11 mouse cellular contexts compared by ENCODE assay signal in the genomic region with DNA sequence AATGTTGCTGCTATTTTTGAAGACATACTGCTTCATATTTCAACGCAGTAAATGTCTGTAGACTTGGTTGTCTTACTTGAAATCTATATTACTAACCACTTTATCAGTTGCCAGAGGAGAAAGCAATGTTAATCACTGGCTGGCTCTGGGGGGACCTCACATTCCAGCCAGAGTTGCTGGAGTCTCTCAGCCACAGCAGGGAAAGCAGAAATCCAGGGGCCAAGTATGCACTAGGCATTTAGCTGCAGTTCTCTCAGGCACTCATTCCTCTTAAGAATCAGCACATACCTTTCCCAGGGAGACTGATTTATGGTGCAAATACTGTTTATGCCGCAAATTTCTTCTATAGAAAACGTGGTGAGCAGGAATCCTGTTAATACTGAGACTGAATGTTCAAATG.
DNase-seq lines count a peak whose midpoint lies in the region; ATAC-seq lines count a peak whose summit lies in the region.
"Had no signal": no experiment of that assay in that cellular context is flagged by ENCODE, and none has a peak within 500 bp of the region (broad histone marks: within the 10 kb centered on the region; RNA-seq: fewer than 3 reads in every experiment).

No protein-coding gene starts in this region.

- WGBS in heart, embryonic 11.5 days (ENCODE audit: insufficient replicate concordance), result 36% methylated on average over 3 of the region's 3 CpGs
- WGBS in kidney, embryonic 16.5 days, result 34% methylated on average over 3 of the region's 3 CpGs
- WGBS in forebrain, embryonic 11.5 days, result 29% methylated on average over 3 of the region's 3 CpGs

- H3K36me3 ChIP-seq in heart, embryonic 11.5 days (ENCODE audit: control insufficient read depth, insufficient read depth, low read length), result no peaks in the 10 kb centered on the region
- no peaks in the 10 kb centered on the region for H3K36me3 ChIP-seq in kidney, embryonic 16.5 days (ENCODE audit: insufficient read depth, low read length)
- H3K36me3 ChIP-seq in forebrain, embryonic 11.5 days (ENCODE audit: control insufficient read depth, insufficient read depth, low read length), result no peaks in the 10 kb centered on the region

- H3K9ac ChIP-seq in heart, embryonic 11.5 days (ENCODE audit: low read depth, low read length), result no peak overlapping the region
- H3K9ac ChIP-seq in kidney, embryonic 16.5 days (replicated peaks; ENCODE audit: low read length), result no peak overlapping the region
- H3K9ac ChIP-seq in forebrain, embryonic 11.5 days (ENCODE audit: low read length), result no peak overlapping the region; the same call in 1 of the 2 replicates

- H3K4me3 ChIP-seq in heart, embryonic 11.5 days (ENCODE audit: low read depth, low read length), result no peak overlapping the region
- H3K4me3 ChIP-seq in kidney, embryonic 16.5 days (ENCODE audit: low read length), result no peak overlapping the region
- no peak overlapping the region for H3K4me3 ChIP-seq in forebrain, embryonic 11.5 days (ENCODE audit: low read depth, low read length)

- H3K4me1 ChIP-seq in heart, embryonic 11.5 days (ENCODE audit: control insufficient read depth, insufficient read depth, low read length), result 0 out of 2 replicates have a peak, but pooled peaks cover 3% of the 10 kb centered on the region
- H3K4me1 ChIP-seq in kidney, embryonic 16.5 days (ENCODE audit: insufficient read depth, low read length), result peaks cover 15% of the 10 kb centered on the region; the same call in 1 of the 2 replicates
- no peaks in the 10 kb centered on the region; the same call in 1 of the 2 replicates for H3K4me1 ChIP-seq in forebrain, embryonic 11.5 days (replicated peaks; ENCODE audit: control insufficient read depth, insufficient read depth, low read length)

- H3K4me2 ChIP-seq in heart, embryonic 11.5 days, result no peak overlapping the region
- H3K4me2 ChIP-seq in kidney, embryonic 16.5 days (replicated peaks; ENCODE audit: low read depth, low read length), result no peak overlapping the region
- no peak overlapping the region for H3K4me2 ChIP-seq in forebrain, embryonic 11.5 days (ENCODE audit: low read depth, low read length, severe bottlenecking)

- no peaks in the 10 kb centered on the region for H3K27me3 ChIP-seq in heart, embryonic 11.5 days (ENCODE audit: control insufficient read depth, insufficient read depth, low read length)
- no peaks in the 10 kb centered on the region for H3K27me3 ChIP-seq in kidney, embryonic 16.5 days (ENCODE audit: insufficient read depth, low read length)
- H3K27me3 ChIP-seq in forebrain, embryonic 11.5 days (ENCODE audit: control insufficient read depth, insufficient read depth, low read length), result no peaks in the 10 kb centered on the region
- H3K27me3 ChIP-seq: Patski had no signal

- DNase-seq in heart, adult 8-10 months (ENCODE audit: low spot score), result no peak
- DNase-seq in kidney, adult 11 months, result no peak
- peak; percentile 52 for DNase-seq in forebrain, embryonic 11.5 days (ENCODE audit: low spot score)
- DNase-seq in lung, postnatal 10 days, result peak; percentile 10
- DNase-seq: B cell, adult 2 months; cerebellum, postnatal 14 days had no signal

- no peaks in the 10 kb centered on the region for H3K9me3 ChIP-seq in heart, embryonic 11.5 days (replicated peaks; ENCODE audit: control insufficient read depth, low read length)
- H3K9me3 ChIP-seq in kidney, embryonic 16.5 days (ENCODE audit: low read length), result no peaks in the 10 kb centered on the region
- no peaks in the 10 kb centered on the region for H3K9me3 ChIP-seq in forebrain, embryonic 11.5 days (ENCODE audit: control insufficient read depth, low read length)

- 0 out of 2 replicates have a peak overlapping the region, but pooled peaks have one; percentile 18 for H3K27ac ChIP-seq in heart, embryonic 11.5 days (ENCODE audit: low read depth, low read length)
- H3K27ac ChIP-seq in kidney, embryonic 16.5 days (ENCODE audit: low read length), result peak overlapping the region; percentile 69
- peak overlapping the region; percentile 88 for H3K27ac ChIP-seq in forebrain, embryonic 11.5 days (ENCODE audit: low read depth, low read length)

- no peak for ATAC-seq in heart, embryonic 11.5 days (replicated peaks; ENCODE audit: insufficient number of reproducible peaks, low FRiP score, low TSS enrichment)
- peak; percentile 71 for ATAC-seq in kidney, embryonic 16.5 days (ENCODE audit: low FRiP score, low TSS enrichment)
- ATAC-seq in forebrain, embryonic 11.5 days (replicated peaks; ENCODE audit: low FRiP score), result peak; percentile 81
- ATAC-seq in CD4-positive, CD25-positive, alpha-beta regulatory T cell, adult 4 months, result no peak
- ATAC-seq in inflammation-experienced regulatory T-cells, adult 6 months, result no peak
- ATAC-seq: Patski had no signal

Comparison
In these comparisons a context has a peak if more than half of its experiments do, and no peak if none do; other contexts are left out.
1. ATAC-seq: peak in kidney, embryonic 16.5 days (single experiment) and forebrain, embryonic 11.5 days (single experiment); none in heart, embryonic 11.5 days (single experiment), CD4-positive, CD25-positive, alpha-beta regulatory T cell, adult 4 months (single experiment) and inflammation-experienced regulatory T-cells, adult 6 months (single experiment).
2. H3K27ac ChIP-seq: peak in every context shown above with its lines; median percentile 88 in forebrain, embryonic 11.5 days; 69 in kidney, embryonic 16.5 days; 18 in heart, embryonic 11.5 days.
3. DNase-seq: peak in forebrain, embryonic 11.5 days (single experiment) and lung, postnatal 10 days (single experiment); none in heart, adult 8-10 months (single experiment) and kidney, adult 11 months (single experiment).